Mouse (Mus musculus): ENCODE data around the gene Spink8.
A peak's percentile ranks its signal among the peaks of the same experiment; 100 is the strongest.
"Not testable (repeated sequence)": the region's sequence is repeated elsewhere in the genome, so short reads cannot be mapped to it uniquely, and the experiment has no call there.

The Spink8 gene

GRCm38 (mm10) chr9:109811980-109812379 lies at the start of gene Spink8:
Spink8 (plus strand) TSS chr9:109812280.
- DNase-seq (ENCODE audit: low spot score): no peak

GRCm38 (mm10) chr9:109766841-109767240 lies 45.2 kb upstream of the Spink8 start:
- not testable (repeated sequence) for DNase-seq (ENCODE audit: low spot score)

- DNase-seq (ENCODE audit: low spot score): not testable (repeated sequence)
Observed at GRCm38 (mm10) chr9:109790570-109790969, 21.5 kb upstream of the Spink8 start, which contains the start of gene Fbxw27. Fbxw27 (minus strand) TSS chr9:109790670.

GRCm38 (mm10) chr9:109795221-109795620 lies 16.9 kb upstream of the Spink8 start:
- DNase-seq (ENCODE audit: low spot score): no peak

GRCm38 (mm10) chr9:109795811-109796210 lies 16.3 kb upstream of the Spink8 start:
- no peak for DNase-seq (ENCODE audit: low spot score)

- no peak for DNase-seq (ENCODE audit: low spot score)
Observed at GRCm38 (mm10) chr9:109798051-109798450, 14.0 kb upstream of the Spink8 start.

- not testable (repeated sequence) for DNase-seq (ENCODE audit: low spot score)
Observed at GRCm38 (mm10) chr9:109805596-109805995, 6.5 kb upstream of the Spink8 start.

GRCm38 (mm10) chr9:109806260-109806659 lies 5.8 kb upstream of the Spink8 start:
- DNase-seq (ENCODE audit: low spot score): no peak

GRCm38 (mm10) chr9:109806695-109807293 lies 5.3 kb upstream of the Spink8 start:
- DNase-seq (ENCODE audit: low spot score): no peak

- no peak for DNase-seq (ENCODE audit: low spot score)
Observed at GRCm38 (mm10) chr9:109807898-109808297, 4.2 kb upstream of the Spink8 start.

- no peak for DNase-seq (ENCODE audit: low spot score)
Observed at GRCm38 (mm10) chr9:109813424-109813823, 1.3 kb downstream of the Spink8 start.

GRCm38 (mm10) chr9:109816341-109816740 lies 4.3 kb downstream of the Spink8 start:
- DNase-seq (ENCODE audit: low spot score): no peak

GRCm38 (mm10) chr9:109825739-109826138 lies 13.7 kb downstream of the Spink8 start:
- DNase-seq (ENCODE audit: low spot score): no peak

- no peak for DNase-seq (ENCODE audit: low spot score)
Observed at GRCm38 (mm10) chr9:109826181-109826580, 14.1 kb downstream of the Spink8 start.

- peak; percentile 89 for DNase-seq (ENCODE audit: low spot score)
Observed at GRCm38 (mm10) chr9:109832391-109833087, 20.5 kb downstream of the Spink8 start, which contains the start of gene Nme6. Nme6 (plus strand) TSS chr9:109832749.

- DNase-seq (ENCODE audit: low spot score): peak; percentile 7
Observed at GRCm38 (mm10) chr9:109833088-109833412, 21.0 kb downstream of the Spink8 start.

GRCm38 (mm10) chr9:109849312-109849758 lies 37.3 kb downstream of the Spink8 start, which contains the start of gene Camp:
Camp (minus strand) TSS chr9:109849617.
- DNase-seq (ENCODE audit: low spot score): peak; percentile 52

GRCm38 (mm10) chr9:109850099-109850498 lies 38.0 kb downstream of the Spink8 start:
- no peak for DNase-seq (ENCODE audit: low spot score)

GRCm38 (mm10) chr9:109854341-109854740 lies 42.3 kb downstream of the Spink8 start:
- no peak for DNase-seq (ENCODE audit: low spot score)

- DNase-seq (ENCODE audit: low spot score): no peak
Observed at GRCm38 (mm10) chr9:109855947-109856346, 43.9 kb downstream of the Spink8 start.

- DNase-seq (ENCODE audit: low spot score): peak; percentile 85
Observed at GRCm38 (mm10) chr9:109862397-109863044, 50.4 kb downstream of the Spink8 start.

- no peak for DNase-seq (ENCODE audit: low spot score)
Observed at GRCm38 (mm10) chr9:109863085-109863484, 51.0 kb downstream of the Spink8 start.

- DNase-seq (ENCODE audit: low spot score): no peak
Observed at GRCm38 (mm10) chr9:109866218-109866617, 54.1 kb downstream of the Spink8 start.

Measured in ovary, postnatal 14 days (tissue).